Mouse (Mus musculus) inflammation-experienced regulatory T-cells, adult 6 months (primary cell): Measurements from ENCODE around the gene Ccdc113. TPM values are rescaled to one million over a fixed set of nuclear protein-coding genes. Genes with fewer than 3 reads are reported as not detected.

ENCODE experiments used
- ATAC-seq: one replicate; pipeline ENCODE4 v1.8.0; 2017
- polyA plus RNA-seq, 3 experiments: library from polyadenylated mRNA; unstranded; fragments of 100-300 nt; shearing (Covaris generic); gene quantifications; one replicate each; pipeline ENCODE4 v1.2.1; 2017

Ccdc113 gene
- polyA plus RNA-seq, 3 experiments from 2014 or later = not detected

DNA sequence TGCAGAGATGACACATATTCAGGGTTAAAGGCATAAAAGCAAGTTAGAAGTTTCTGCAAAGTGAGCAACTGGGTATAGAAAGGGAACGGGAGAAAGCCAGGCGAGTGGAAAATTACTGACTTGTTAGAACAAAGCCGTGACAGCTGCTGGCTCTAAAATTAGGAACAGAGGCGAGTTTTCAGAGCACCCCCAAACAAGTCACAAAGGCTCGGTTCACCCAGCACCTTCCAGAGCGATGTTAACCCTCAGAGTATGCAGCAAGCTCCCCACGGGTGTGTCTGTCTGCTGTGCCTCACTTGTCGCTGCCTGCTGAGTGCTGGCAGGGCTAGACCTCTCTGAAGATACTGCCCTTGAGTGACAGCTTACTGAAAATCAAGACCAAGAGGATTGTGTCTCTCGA lies 73.3 kb downstream of the Ccdc113 start:
- ATAC-seq = no peak

Other genes starting within 250 kb of the Ccdc113 start
- gene Cngb1, start 227.5 kb upstream of the Ccdc113 start, polyA plus RNA-seq = under 1 TPM in 1 of 3 experiments, not detected in 2; 0.32 TPM
- gene Tepp, start 223.5 kb upstream of the Ccdc113 start, polyA plus RNA-seq = not detected
- 1 to 10 TPM; 3.1 to 4.2 (median 3.6) TPM for gene Zfp319, start 202.1 kb upstream of the Ccdc113 start, polyA plus RNA-seq
- gene Usb1, start 201.8 kb upstream of the Ccdc113 start, polyA plus RNA-seq = 10 to 100 TPM; 59.7 to 62.9 (median 59.7) TPM
- gene Mmp15, start 181.8 kb upstream of the Ccdc113 start, polyA plus RNA-seq = 1 to 10 TPM in 1 of 3 experiments, under 1 TPM in 2; 0.53 to 1.3 (median 0.63) TPM
- gene Cfap20, start 99.2 kb upstream of the Ccdc113 start, polyA plus RNA-seq = 10 to 100 TPM; 55.7 to 72.2 (median 70.1) TPM
- gene Csnk2a2, start 44.0 kb upstream of the Ccdc113 start, polyA plus RNA-seq = 10 to 100 TPM; 10.6 to 16.8 (median 12.5) TPM
- not detected for gene Prss54, start 42.3 kb downstream of the Ccdc113 start, polyA plus RNA-seq
- gene Gins3, start 99.4 kb downstream of the Ccdc113 start, polyA plus RNA-seq = 10 to 100 TPM in 1 of 3 experiments, 1 to 10 TPM in 2; 8.3 to 13.8 (median 9.1) TPM
- gene Ndrg4, start 142.9 kb downstream of the Ccdc113 start, polyA plus RNA-seq = 1 to 10 TPM; 1.3 to 2.7 (median 1.7) TPM
- 10 to 100 TPM in 1 of 3 experiments, 1 to 10 TPM in 2; 6.3 to 10.5 (median 9.7) TPM for gene Setd6, start 181.8 kb downstream of the Ccdc113 start, polyA plus RNA-seq